Mouse (Mus musculus): ENCODE data around the gene Rps6kc1. TPM values are rescaled to one million over a fixed set of nuclear protein-coding genes. Genes with fewer than 3 reads are reported as not detected.

The Rps6kc1 gene
- polyA plus RNA-seq, 1 experiment: 21.3 TPM

GRCm38 (mm10) chr1:190898186-190898585, 13.4 kb downstream of the Rps6kc1 start:
- no peak overlapping the region for H3K9ac ChIP-seq (ENCODE audit: low read depth, poor library complexity, severe bottlenecking)
- no peaks in the 10 kb centered on the region for H3K36me3 ChIP-seq (ENCODE audit: control insufficient read depth, insufficient read depth, low read length, poor library complexity, severe bottlenecking)
- no peak for TF ChIP-seq EP300 (IDR thresholded peaks at IDR 0.05; ENCODE audit: insufficient read depth, low read depth, low read length)
- TF ChIP-seq CTCF (IDR thresholded peaks at IDR 0.05; ENCODE audit: low read depth, low read length): no peak
- no peak for TF ChIP-seq POLR2A (IDR thresholded peaks at IDR 0.05; ENCODE audit: insufficient read depth, low read length)
- H3K27me3 ChIP-seq (ENCODE audit: control insufficient read depth, insufficient read depth, low read length, poor library complexity, severe bottlenecking): no peaks in the 10 kb centered on the region
- no peaks in the 10 kb centered on the region for H3K4me1 ChIP-seq (ENCODE audit: control insufficient read depth, insufficient read depth, low read length)
- H3K27ac ChIP-seq (ENCODE audit: insufficient read depth, low read length): no peak overlapping the region
- H3K4me3 ChIP-seq (ENCODE audit: low read depth, low read length): no peak overlapping the region
- H3K9me3 ChIP-seq (replicated peaks; ENCODE audit: control insufficient read depth, insufficient read depth, low read length, poor library complexity, severe bottlenecking): no peaks in the 10 kb centered on the region

- Histone ChIP-seq H3K27me3 (ENCODE audit: control insufficient read depth, insufficient read depth, low read length, poor library complexity, severe bottlenecking) (no peaks in the 10 kb centered on the region), H3K27ac (ENCODE audit: insufficient read depth, low read length) (no peak overlapping the region), H3K4me1 (ENCODE audit: control insufficient read depth, insufficient read depth, low read length) (no peaks in the 10 kb centered on the region), H3K36me3 (ENCODE audit: control insufficient read depth, insufficient read depth, low read length, poor library complexity, severe bottlenecking) (no peaks in the 10 kb centered on the region), H3K4me3 (ENCODE audit: low read depth, low read length) (no peak overlapping the region), H3K9me3 (replicated peaks; ENCODE audit: control insufficient read depth, insufficient read depth, low read length, poor library complexity, severe bottlenecking) (no peaks in the 10 kb centered on the region), H3K9ac (ENCODE audit: low read depth, poor library complexity, severe bottlenecking) (no peak overlapping the region)
- TF ChIP-seq CTCF (IDR thresholded peaks at IDR 0.05; ENCODE audit: low read depth, low read length) (no peak), POLR2A (IDR thresholded peaks at IDR 0.05; ENCODE audit: insufficient read depth, low read length) (no peak), EP300 (IDR thresholded peaks at IDR 0.05; ENCODE audit: insufficient read depth, low read depth, low read length) (no peak)
Measured at GRCm38 (mm10) chr1:190893559-190894167, 17.9 kb downstream of the Rps6kc1 start.

GRCm38 (mm10) chr1:190888646-190889045, 22.9 kb downstream of the Rps6kc1 start:
- H3K4me3 ChIP-seq (ENCODE audit: low read depth, low read length): no peak overlapping the region
- no peak overlapping the region for H3K9ac ChIP-seq (ENCODE audit: low read depth, poor library complexity, severe bottlenecking)
- no peaks in the 10 kb centered on the region for H3K4me1 ChIP-seq (ENCODE audit: control insufficient read depth, insufficient read depth, low read length)
- TF ChIP-seq POLR2A (IDR thresholded peaks at IDR 0.05; ENCODE audit: insufficient read depth, low read length) (no peak), EP300 (IDR thresholded peaks at IDR 0.05; ENCODE audit: insufficient read depth, low read depth, low read length) (no peak), CTCF (IDR thresholded peaks at IDR 0.05; ENCODE audit: low read depth, low read length) (no peak)
- no peak overlapping the region for H3K27ac ChIP-seq (ENCODE audit: insufficient read depth, low read length)
- no peaks in the 10 kb centered on the region for H3K36me3 ChIP-seq (ENCODE audit: control insufficient read depth, insufficient read depth, low read length, poor library complexity, severe bottlenecking)
- H3K27me3 ChIP-seq (ENCODE audit: control insufficient read depth, insufficient read depth, low read length, poor library complexity, severe bottlenecking): no peaks in the 10 kb centered on the region
- no peaks in the 10 kb centered on the region for H3K9me3 ChIP-seq (replicated peaks; ENCODE audit: control insufficient read depth, insufficient read depth, low read length, poor library complexity, severe bottlenecking)

- no peaks in the 10 kb centered on the region for H3K4me1 ChIP-seq (ENCODE audit: control insufficient read depth, insufficient read depth, low read length)
- no peak overlapping the region for H3K9ac ChIP-seq (ENCODE audit: low read depth, poor library complexity, severe bottlenecking)
- no peak overlapping the region for H3K4me3 ChIP-seq (ENCODE audit: low read depth, low read length)
- no peaks in the 10 kb centered on the region for H3K36me3 ChIP-seq (ENCODE audit: control insufficient read depth, insufficient read depth, low read length, poor library complexity, severe bottlenecking)
- no peak for TF ChIP-seq CTCF (IDR thresholded peaks at IDR 0.05; ENCODE audit: low read depth, low read length)
- TF ChIP-seq POLR2A (IDR thresholded peaks at IDR 0.05; ENCODE audit: insufficient read depth, low read length): no peak
- TF ChIP-seq EP300 (IDR thresholded peaks at IDR 0.05; ENCODE audit: insufficient read depth, low read depth, low read length): no peak
- H3K27me3 ChIP-seq (ENCODE audit: control insufficient read depth, insufficient read depth, low read length, poor library complexity, severe bottlenecking): no peaks in the 10 kb centered on the region
- no peak overlapping the region for H3K27ac ChIP-seq (ENCODE audit: insufficient read depth, low read length)
- H3K9me3 ChIP-seq (replicated peaks; ENCODE audit: control insufficient read depth, insufficient read depth, low read length, poor library complexity, severe bottlenecking): no peaks in the 10 kb centered on the region
Measured at GRCm38 (mm10) chr1:190888031-190888430, 23.5 kb downstream of the Rps6kc1 start.

GRCm38 (mm10) chr1:190886014-190886413, 25.6 kb downstream of the Rps6kc1 start:
- Histone ChIP-seq H3K4me1 (ENCODE audit: control insufficient read depth, insufficient read depth, low read length) (no peaks in the 10 kb centered on the region), H3K36me3 (ENCODE audit: control insufficient read depth, insufficient read depth, low read length, poor library complexity, severe bottlenecking) (no peaks in the 10 kb centered on the region), H3K27me3 (ENCODE audit: control insufficient read depth, insufficient read depth, low read length, poor library complexity, severe bottlenecking) (no peaks in the 10 kb centered on the region), H3K27ac (ENCODE audit: insufficient read depth, low read length) (no peak overlapping the region), H3K4me3 (ENCODE audit: low read depth, low read length) (no peak overlapping the region), H3K9me3 (replicated peaks; ENCODE audit: control insufficient read depth, insufficient read depth, low read length, poor library complexity, severe bottlenecking) (no peaks in the 10 kb centered on the region), H3K9ac (ENCODE audit: low read depth, poor library complexity, severe bottlenecking) (no peak overlapping the region)
- TF ChIP-seq POLR2A (IDR thresholded peaks at IDR 0.05; ENCODE audit: insufficient read depth, low read length) (no peak), CTCF (IDR thresholded peaks at IDR 0.05; ENCODE audit: low read depth, low read length) (no peak), EP300 (IDR thresholded peaks at IDR 0.05; ENCODE audit: insufficient read depth, low read depth, low read length) (no peak)

GRCm38 (mm10) chr1:190881422-190881821, 30.1 kb downstream of the Rps6kc1 start:
- no peak for TF ChIP-seq EP300 (IDR thresholded peaks at IDR 0.05; ENCODE audit: insufficient read depth, low read depth, low read length)
- TF ChIP-seq CTCF (IDR thresholded peaks at IDR 0.05; ENCODE audit: low read depth, low read length): peak; percentile 46
- Histone ChIP-seq H3K27ac (ENCODE audit: insufficient read depth, low read length) (no peak overlapping the region), H3K27me3 (ENCODE audit: control insufficient read depth, insufficient read depth, low read length, poor library complexity, severe bottlenecking) (no peaks in the 10 kb centered on the region), H3K36me3 (ENCODE audit: control insufficient read depth, insufficient read depth, low read length, poor library complexity, severe bottlenecking) (no peaks in the 10 kb centered on the region), H3K4me1 (ENCODE audit: control insufficient read depth, insufficient read depth, low read length) (no peaks in the 10 kb centered on the region), H3K9ac (ENCODE audit: low read depth, poor library complexity, severe bottlenecking) (no peak overlapping the region), H3K9me3 (replicated peaks; ENCODE audit: control insufficient read depth, insufficient read depth, low read length, poor library complexity, severe bottlenecking) (no peaks in the 10 kb centered on the region), H3K4me3 (ENCODE audit: low read depth, low read length) (no peak overlapping the region)
